Mouse (Mus musculus): Measurements from ENCODE around the gene Neo1.

Neo1 gene

DNA sequence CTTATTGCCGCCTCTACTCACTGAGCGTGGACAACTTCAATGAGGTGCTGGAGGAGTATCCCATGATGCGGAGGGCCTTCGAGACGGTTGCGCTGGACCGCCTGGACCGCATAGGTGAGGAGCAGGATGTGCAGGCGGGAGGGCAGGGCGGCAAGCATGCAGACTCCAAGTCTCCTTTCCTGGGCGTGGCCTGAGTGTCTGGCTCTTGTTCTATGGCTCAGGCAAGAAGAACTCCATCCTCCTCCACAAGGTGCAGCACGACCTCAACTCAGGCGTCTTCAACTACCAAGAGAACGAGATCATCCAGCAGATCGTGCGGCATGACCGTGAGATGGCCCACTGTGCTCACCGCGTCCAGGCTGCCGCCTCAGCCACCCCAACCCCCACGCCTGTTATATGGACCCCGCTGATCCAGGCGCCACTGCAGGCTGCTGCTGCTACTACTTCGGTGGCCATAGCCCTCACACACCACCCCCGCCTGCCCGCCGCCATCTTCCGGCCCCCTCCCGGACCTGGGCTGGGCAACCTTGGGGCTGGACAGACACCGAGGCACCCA is 177.1 kb downstream of the Neo1 start:
- DNase-seq = peak; percentile 45

- DNase-seq = peak; percentile 72
These were observed 181.3 kb downstream of the Neo1 start for GRCm38 (mm10) chr9:58854931-58855330.

- DNase-seq = peak; percentile 59
These were observed 186.5 kb downstream of the Neo1 start for GRCm38 (mm10) chr9:58849576-58850315.

GRCm38 (mm10) chr9:58847676-58848075 is 188.6 kb downstream of the Neo1 start:
- peak; percentile 61 for DNase-seq

GRCm38 (mm10) chr9:58847008-58847407 is 189.2 kb downstream of the Neo1 start:
- no peak for DNase-seq

GRCm38 (mm10) chr9:58844597-58844996 is 191.6 kb downstream of the Neo1 start:
- no peak for DNase-seq

GRCm38 (mm10) chr9:58841655-58842054 is 194.6 kb downstream of the Neo1 start:
- peak; percentile 55 for DNase-seq

GRCm38 (mm10) chr9:58838504-58838903 is 197.7 kb downstream of the Neo1 start:
- no peak for DNase-seq

GRCm38 (mm10) chr9:58837174-58837573 is 199.1 kb downstream of the Neo1 start:
- no peak for DNase-seq

- DNase-seq = no peak
These were observed 203.3 kb downstream of the Neo1 start for GRCm38 (mm10) chr9:58832939-58833338.

DNA sequence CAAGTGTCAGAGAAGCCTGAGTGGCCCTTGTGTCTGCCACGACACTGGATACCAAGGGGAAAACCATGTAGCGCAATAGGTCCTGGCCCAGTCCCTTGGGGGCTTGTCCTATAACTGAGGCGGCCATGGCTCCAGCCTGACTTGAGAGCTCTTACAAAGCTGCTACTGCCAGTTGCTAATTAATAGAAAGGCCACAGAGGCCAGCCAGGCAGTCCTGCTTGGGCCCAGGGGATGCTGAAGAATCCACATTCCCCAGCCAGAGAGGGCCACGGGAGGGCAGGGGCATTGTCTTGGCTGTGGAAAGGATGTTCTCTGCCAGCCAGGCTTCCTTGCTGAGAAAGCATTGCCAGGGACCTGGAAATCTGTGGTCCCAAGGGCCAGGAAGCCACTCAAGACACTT is 206.6 kb downstream of the Neo1 start:
- no peak for DNase-seq

Measured in retina, postnatal 1 day (tissue).